In the genomic region with DNA sequence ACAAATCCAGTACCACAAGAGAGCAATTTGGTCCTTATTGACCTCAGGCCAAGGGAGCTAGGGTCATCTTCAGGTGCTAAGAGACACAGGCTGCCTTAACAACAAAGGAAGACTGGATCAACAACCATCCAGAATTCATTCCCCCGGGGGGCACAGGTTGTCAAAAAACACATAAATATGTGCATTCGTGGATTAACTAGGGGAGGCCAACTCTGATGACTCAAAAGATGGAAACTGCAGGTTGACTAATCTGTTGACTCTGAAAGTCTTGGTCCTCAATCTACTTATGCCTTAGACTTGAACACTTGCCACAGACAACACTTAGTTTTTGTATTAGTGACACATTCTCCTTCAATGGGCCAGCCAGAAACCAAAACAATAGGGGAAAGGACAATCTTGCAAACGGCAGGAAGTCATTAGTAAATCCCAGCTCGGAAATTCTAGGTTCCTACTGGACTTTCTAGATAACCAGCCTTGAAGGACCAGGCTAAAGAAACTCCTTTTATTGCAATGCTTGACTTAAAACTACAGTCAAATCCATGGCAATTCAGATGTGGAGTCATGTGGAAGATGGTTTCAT, we compare ENCODE assay signal across 9 mouse cellular contexts.
A peak's percentile ranks its signal among the peaks of the same experiment; 100 is the strongest.
DNase-seq lines count a peak whose midpoint lies in the region; ATAC-seq and TF ChIP-seq lines count a peak whose summit lies in the region.
"Had no signal": no experiment of that assay in that cellular context is flagged by ENCODE, and none has a peak within 500 bp of the region (broad histone marks: within the 10 kb centered on the region; RNA-seq: fewer than 3 reads in every experiment).

No protein-coding gene starts in this region.

- TF ChIP-seq POLR2A in liver, adult 2 months (IDR thresholded peaks at IDR 0.05; ENCODE audit: extremely low read depth, insufficient read depth, low read length): no peak

- H3K27me3 ChIP-seq in liver, adult 2 months (ENCODE audit: control insufficient read depth, insufficient read depth, low read length): 0 out of 2 replicates have a peak, but pooled peaks cover 5% of the 10 kb centered on the region
- H3K27me3 ChIP-seq in heart, embryonic 14.5 days (ENCODE audit: control insufficient read depth, insufficient read depth, low read length): no peaks in the 10 kb centered on the region
- H3K27me3 ChIP-seq in limb, embryonic 10.5 days (ENCODE audit: low read depth, poor library complexity, severe bottlenecking): 0 out of 2 replicates have a peak, but pooled peaks cover 5% of the 10 kb centered on the region

- no peak overlapping the region for H3K4me3 ChIP-seq in liver, adult 2 months (ENCODE audit: insufficient read depth, low read depth, low read length)
- peak overlapping the region in 1 of 2 experiments; percentile 59; a peak in 1 of 4 replicates for H3K4me3 ChIP-seq in heart, embryonic 14.5 days (ENCODE audit: control insufficient read depth in 1 of 2, insufficient read depth in 1 of 2, low read depth in 1 of 2, low read length in 2 of 2)
- H3K4me3 ChIP-seq in limb, embryonic 10.5 days: peak overlapping the region; percentile 67; the same call in 1 of the 2 replicates

- H3K4me1 ChIP-seq in liver, adult 2 months (ENCODE audit: control insufficient read depth, insufficient read depth, low read length): no peaks in the 10 kb centered on the region
- peaks cover 2 to 22% of the 10 kb centered on the region in 2 experiments for H3K4me1 ChIP-seq in heart, embryonic 14.5 days (ENCODE audit: control insufficient read depth in 2 of 2, insufficient read depth in 2 of 2, low read length in 2 of 2)
- peaks cover 11% of the 10 kb centered on the region for H3K4me1 ChIP-seq in limb, embryonic 10.5 days

- H3K9me3 ChIP-seq in heart, embryonic 14.5 days (ENCODE audit: control insufficient read depth, low read length): no peaks in the 10 kb centered on the region
- H3K9me3 ChIP-seq in limb, embryonic 10.5 days (replicated peaks): no peaks in the 10 kb centered on the region
- H3K9me3 ChIP-seq: limb, embryonic 15.5 days had no signal

- no peak for TF ChIP-seq CTCF in liver, adult 2 months (IDR thresholded peaks at IDR 0.05; ENCODE audit: low read depth, low read length)

- peak overlapping the region; percentile 92 for H3K4me2 ChIP-seq in heart, embryonic 14.5 days (ENCODE audit: low read length)

- H3K27ac ChIP-seq in liver, adult 2 months (replicated peaks; ENCODE audit: insufficient read depth, low read depth, low read length): peak overlapping the region; percentile 58; the same call in 1 of the 2 replicates
- H3K27ac ChIP-seq in heart, embryonic 14.5 days (replicated peaks in 1 of 2; ENCODE audit: control insufficient read depth in 1 of 2, insufficient read depth in 1 of 2, low read depth in 2 of 2, low read length in 2 of 2): peak overlapping the region; percentile 55 to 66
- peak overlapping the region; percentile 97 for H3K27ac ChIP-seq in limb, embryonic 10.5 days
- H3K27ac ChIP-seq: limb, embryonic 15.5 days had no signal

- no peak for ATAC-seq in heart, embryonic 14.5 days (ENCODE audit: insufficient number of reproducible peaks, insufficient read depth, low FRiP score, low read depth)

- no peak overlapping the region for H3K9ac ChIP-seq in liver, adult 2 months (ENCODE audit: low read depth, low read length)
- peak overlapping the region; percentile 71; the same call in 1 of the 2 replicates for H3K9ac ChIP-seq in heart, embryonic 14.5 days (ENCODE audit: low read length)

- no peaks in the 10 kb centered on the region for H3K36me3 ChIP-seq in liver, adult 2 months (ENCODE audit: control insufficient read depth, insufficient read depth, low read length)
- H3K36me3 ChIP-seq in heart, embryonic 14.5 days (ENCODE audit: control insufficient read depth, insufficient read depth, low read length): no peaks in the 10 kb centered on the region
- no peaks in the 10 kb centered on the region for H3K36me3 ChIP-seq in limb, embryonic 10.5 days
- H3K36me3 ChIP-seq: limb, embryonic 15.5 days had no signal

- 59% methylated on average over 4 of the region's 4 CpGs for WGBS in liver, adult 2 months
- 55% methylated on average over 4 of the region's 4 CpGs for WGBS in heart, embryonic 14.5 days
- 71% methylated on average over 4 of the region's 4 CpGs for WGBS in limb, embryonic 10.5 days

- peak; percentile 7 for DNase-seq in liver, adult 2 months (ENCODE audit: extremely low read depth, low read depth, low spot score)
- no peak for DNase-seq in liver
- DNase-seq in limb, embryonic 10.5 days (ENCODE audit: low spot score): no peak
- peak; percentile 7 for DNase-seq in skeletal muscle tissue, adult 2 months (ENCODE audit: low read depth, low spot score)
- no peak for DNase-seq in cerebellum, adult 9-11 months
- no peak for DNase-seq in layer of hippocampus, postnatal 36 days
- no peak for DNase-seq in cerebellum, adult 18-20 months

- H3K79me2 ChIP-seq in liver, adult 2 months (ENCODE audit: control insufficient read depth, insufficient read depth, low read length): no peaks in the 10 kb centered on the region

Comparison
In these comparisons a context has a peak if more than half of its experiments do, and no peak if none do; other contexts are left out.
1. DNase-seq: peak in liver, adult 2 months (single experiment) and skeletal muscle tissue, adult 2 months (single experiment); none in liver (single experiment), limb, embryonic 10.5 days (single experiment), cerebellum, adult 9-11 months (single experiment), layer of hippocampus, postnatal 36 days (0 of 2) and cerebellum, adult 18-20 months (0 of 2).
2. Peak in every context shown above with its lines, with median percentiles within 50 percentile points of each other: H3K27ac ChIP-seq.